In genomic region chr16:31019514-31019913, GRCm38 (mm10) we compare ENCODE assay signal across 16 mouse cellular contexts.
DNase-seq lines count a peak whose midpoint lies in the region; ATAC-seq and TF ChIP-seq lines count a peak whose summit lies in the region.
"Had no signal": no experiment of that assay in that cellular context is flagged by ENCODE, and none has a peak within 500 bp of the region (broad histone marks: within the 10 kb centered on the region; RNA-seq: fewer than 3 reads in every experiment).

No protein-coding gene starts in this region.

- H3K27me3 ChIP-seq in Patski: no peaks in the 10 kb centered on the region
- H3K27me3 ChIP-seq in embryonic facial prominence, embryonic 14.5 days (replicated peaks; ENCODE audit: control insufficient read depth, insufficient read depth, low read length): no peaks in the 10 kb centered on the region
- H3K27me3 ChIP-seq: hindbrain, embryonic 12.5 days; megakaryocyte, embryonic 14.5 days; stomach, embryonic 15.5 days had no signal

- H3K4me3 ChIP-seq in lung, adult 2 months (replicated peaks; ENCODE audit: extremely low read depth, low read depth, low read length): no peak overlapping the region
- no peak overlapping the region for H3K4me3 ChIP-seq in embryonic facial prominence, embryonic 14.5 days (ENCODE audit: low read depth, low read length)
- H3K4me3 ChIP-seq in layer of hippocampus, adult 2 months: no peak overlapping the region
- H3K4me3 ChIP-seq: hindbrain, embryonic 12.5 days; megakaryocyte, embryonic 14.5 days; stomach, embryonic 15.5 days had no signal

- H3K4me2 ChIP-seq in embryonic facial prominence, embryonic 14.5 days (ENCODE audit: low read depth, low read length): no peak overlapping the region
- H3K4me2 ChIP-seq: hindbrain, embryonic 12.5 days; stomach, embryonic 15.5 days had no signal

- peak; percentile 46 to 68 for DNase-seq in lung, adult 18-20 months
- no peak for DNase-seq in lung, adult 2 months
- DNase-seq in Patski (ENCODE audit: low read depth, low spot score): peak; percentile 44
- peak; percentile 76 for DNase-seq in embryonic facial prominence, embryonic 14.5 days (ENCODE audit: low spot score)
- peak; percentile 54 for DNase-seq in lung, postnatal 25 days (ENCODE audit: low spot score)
- DNase-seq in layer of hippocampus, adult 2 months (ENCODE audit: low spot score in 2 of 2): no peak
- no peak for DNase-seq in urinary bladder, postnatal 25 days (ENCODE audit: low spot score)
- DNase-seq: cerebellum, adult 9-10 months; gastrocnemius, postnatal 25 days; kidney, adult 9 months; thymus, postnatal 14 days had no signal

- H3K27ac ChIP-seq in embryonic facial prominence, embryonic 14.5 days (replicated peaks; ENCODE audit: low read depth, low read length): 0 out of 2 replicates have a peak overlapping the region, but pooled peaks have one; percentile 50
- no peak overlapping the region for H3K27ac ChIP-seq in layer of hippocampus, adult 2 months
- H3K27ac ChIP-seq: hindbrain, embryonic 12.5 days; liver, embryonic 14.5 days; stomach, embryonic 15.5 days had no signal

- CTCF ChIA-PET in Patski (lab: Charles Lee): no interaction called here

- in situ Hi-C loops in Patski (cut with MboI; ENCODE audit: low pct_unique_long_range_greater_than_20kb): no loop called here

- no peaks in the 10 kb centered on the region for H3K9me3 ChIP-seq in embryonic facial prominence, embryonic 14.5 days (ENCODE audit: control insufficient read depth, low read length)
- H3K9me3 ChIP-seq: hindbrain, embryonic 12.5 days; megakaryocyte, embryonic 14.5 days; stomach, embryonic 15.5 days had no signal

- ATAC-seq in Patski: no peak
- ATAC-seq in embryonic facial prominence, embryonic 14.5 days (ENCODE audit: low read depth): peak; percentile 63
- ATAC-seq: forebrain, embryonic 16.5 days had no signal

- no peak overlapping the region for H3K9ac ChIP-seq in embryonic facial prominence, embryonic 14.5 days (ENCODE audit: low read depth, low read length)
- H3K9ac ChIP-seq: hindbrain, embryonic 12.5 days; liver, embryonic 14.5 days; stomach, embryonic 15.5 days had no signal

- peaks cover 17% of the 10 kb centered on the region for H3K4me1 ChIP-seq in lung, adult 2 months (ENCODE audit: control insufficient read depth, insufficient read depth, low read length)
- peaks cover 32% of the 10 kb centered on the region for H3K4me1 ChIP-seq in embryonic facial prominence, embryonic 14.5 days (ENCODE audit: control insufficient read depth, insufficient read depth, low read length)
- H3K4me1 ChIP-seq: stomach, embryonic 15.5 days had no signal

- no peaks in the 10 kb centered on the region for H3K36me3 ChIP-seq in embryonic facial prominence, embryonic 14.5 days (ENCODE audit: control insufficient read depth, insufficient read depth, low read length)
- H3K36me3 ChIP-seq: hindbrain, embryonic 12.5 days; stomach, embryonic 15.5 days had no signal

- TF ChIP-seq CTCF in lung, adult 2 months (IDR thresholded peaks at IDR 0.05; ENCODE audit: insufficient read depth, low read length): no peak
- TF ChIP-seq CTCF in Patski (IDR thresholded peaks at IDR 0.05): no peak
- TF ChIP-seq CTCF in layer of hippocampus, adult 2 months (conservative IDR thresholded peaks at IDR 0.05): no peak

- POLR2A ChIA-PET in Patski (lab: Charles Lee): interaction anchor here (0.5 kb wide), 1 partner anchor 259 kb away, joined by 4 read pairs; no protein-coding TSS in a partner anchor

- TF ChIP-seq POLR2A in lung, adult 2 months (IDR thresholded peaks at IDR 0.05; ENCODE audit: borderline replicate concordance, extremely low read depth, low read depth, low read length): no peak

- 38% methylated on average over 3 of the region's 3 CpGs for WGBS in lung, adult 2 months
- 32% methylated on average over 3 of the region's 3 CpGs for WGBS in embryonic facial prominence, embryonic 14.5 days

Comparison
In these comparisons a context has a peak if more than half of its experiments do, and no peak if none do; other contexts are left out.
1. DNase-seq: peak in lung, adult 18-20 months (2 of 2), Patski (single experiment), embryonic facial prominence, embryonic 14.5 days (single experiment) and lung, postnatal 25 days (single experiment); none in lung, adult 2 months (single experiment), layer of hippocampus, adult 2 months (0 of 2) and urinary bladder, postnatal 25 days (single experiment).